Mouse (Mus musculus) skeletal muscle tissue, adult 2 months (tissue): ENCODE results near the gene Npcd.

Source experiments
- DNase-seq: peaks from one replicate; pipeline ENCODE4 v3.0.0-alpha.2; 2012; ENCODE audit warnings: low read depth, low spot score

Gene Npcd

GRCm38 (mm10) chr15:79741921-79742705 lies 91.9 kb downstream of the Npcd start, which contains the start of gene Sun2:
Gene Sun2 (minus strand): TSS chr15:79742536.
- peak; percentile 93 for DNase-seq

- DNase-seq, result peak; percentile 87
These were observed 92.7 kb downstream of the Npcd start for GRCm38 (mm10) chr15:79741173-79741858.

- DNase-seq, result no peak
These were observed 93.3 kb downstream of the Npcd start for GRCm38 (mm10) chr15:79740739-79741138.
